Mouse (Mus musculus) limb, embryonic 14.5 days (tissue): Measurements from ENCODE around the gene Gm11639. TPM values are rescaled to one million over a fixed set of nuclear protein-coding genes. Genes with fewer than 3 reads are reported as not detected.
"Not testable (repeated sequence)": the region's sequence is repeated elsewhere in the genome, so short reads cannot be mapped to it uniquely, and the experiment has no call there.

Source experiments
- ATAC-seq: fragments of 200-750 bp; cut with Nextera tagmentation; 2 replicates; pipeline ENCODE4 v1.8.0; 2017; ENCODE audit warnings: low read depth, moderate number of reproducible peaks, moderate TSS enrichment; ENCODE audit not compliant: low FRiP score
- DNase-seq: peaks from one replicate; pipeline ENCODE4 v3.0.0-alpha.2; 2015; ENCODE audit warnings: low spot score
- H3K27ac ChIP-seq: fragments of 300-500 bp; sonication (generic); replicated peaks from 2 replicates; pipeline ENCODE4 v1.5.1; 2014; ENCODE audit warnings: low read depth, mild to moderate bottlenecking, low read length, moderate library complexity, mixed read lengths
- H3K27me3 ChIP-seq: fragments of 300-500 bp; sonication (generic); 2 replicates; pipeline ENCODE4 v1.6.1; 2014; ENCODE audit warnings: low read length, mixed read lengths; ENCODE audit not compliant: control insufficient read depth, insufficient read depth
- H3K36me3 ChIP-seq: fragments of 300-500 bp; sonication (generic); 2 replicates; pipeline ENCODE4 v1.6.1; 2014; ENCODE audit warnings: mild to moderate bottlenecking, low read length, moderate library complexity, mixed read lengths; ENCODE audit not compliant: control insufficient read depth, insufficient read depth
- H3K4me1 ChIP-seq: fragments of 300-500 bp; sonication (generic); 2 replicates; pipeline ENCODE4 v1.6.1; 2014; ENCODE audit warnings: antibody characterized with exemption, low read length, mixed read lengths; ENCODE audit not compliant: control insufficient read depth, insufficient read depth
- H3K4me2 ChIP-seq: fragments of 300-500 bp; sonication (generic); replicated peaks from 2 replicates; pipeline ENCODE4 v1.6.1; 2014; ENCODE audit warnings: low read depth, mild to moderate bottlenecking, low read length, moderate library complexity; ENCODE audit not compliant: severe bottlenecking
- H3K4me3 ChIP-seq: fragments of 300-500 bp; sonication (generic); replicated peaks from 2 replicates; pipeline ENCODE4 v1.5.1; 2014; ENCODE audit warnings: low read length
- H3K9ac ChIP-seq: fragments of 300-500 bp; sonication (generic); 2 replicates; pipeline ENCODE4 v1.6.1; 2014; ENCODE audit warnings: mild to moderate bottlenecking, low read depth, low read length, moderate library complexity; ENCODE audit not compliant: severe bottlenecking
- H3K9me3 ChIP-seq: fragments of 300-500 bp; sonication (generic); 2 replicates; pipeline ENCODE4 v1.6.1; 2016; ENCODE audit warnings: low read length; ENCODE audit not compliant: control insufficient read depth
- POLR2A ChIP-seq: fragments of 200-500 bp; IDR thresholded peaks from 2 replicates; pipeline ENCODE4 v1.8.0; 2012; ENCODE audit warnings: inconsistent platforms, mild to moderate bottlenecking, moderate library complexity, borderline replicate concordance; ENCODE audit not compliant: insufficient read depth, insufficient read length; ENCODE audit errors: extremely low read depth
- WGBS: fragments of 180-500 bp; shearing (Covaris S2); extraction: QIAGEN DNeasy Blood & Tissue Kit; methylation state at CpG from one replicate; pipeline ENCODE4 v1.1.7; 2014; 5-methylcytosine and 5-hydroxymethylcytosine counted together
- polyA plus RNA-seq, 2 experiments: library from polyadenylated mRNA; depleted of rRNA in 1 of 2; stranded (reverse) in 1 of 2; unstranded in 1 of 2; fragments of >200 nt; fragmentation: Nextera tagmentation in 1 of 2; extraction: Ambion mirVana in 1 of 2; gene quantifications; 2 replicates each; pipeline versions ENCODE4 v1.2.1 to v1.2.3; 2012 to 2014

The Gm11639 gene
- polyA plus RNA-seq, 2 experiments, result under 0.01 to 0.01 TPM

DNA sequence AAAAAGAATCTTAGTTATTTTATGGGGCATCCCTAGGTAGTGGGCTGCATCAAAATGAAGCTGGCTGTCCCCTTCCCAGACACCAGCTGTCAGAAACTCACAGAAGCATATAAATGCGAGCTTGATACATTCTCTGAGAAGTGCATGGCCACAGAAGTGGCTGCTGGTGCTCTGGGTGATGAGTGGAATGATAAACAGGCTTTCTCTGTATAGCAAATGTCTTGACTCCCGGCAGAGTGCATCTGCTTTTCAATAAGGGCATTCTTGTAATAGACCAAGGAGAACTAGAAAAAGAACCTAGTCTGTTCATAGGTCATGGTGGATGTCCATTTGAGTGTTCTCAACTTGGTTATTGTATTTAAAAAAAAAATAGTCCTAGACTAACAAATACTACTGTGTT is 345.6 kb downstream of the Gm11639 start:
- ATAC-seq (no peak), DNase-seq (no peak)
- no peak overlapping the region for H3K4me3 ChIP-seq
- H3K27ac ChIP-seq, result no peak overlapping the region
- H3K9me3 ChIP-seq, result no peaks in the 10 kb centered on the region
- 70% methylated on average over 2 of the region's 2 CpGs for WGBS
- H3K4me1 ChIP-seq, result no peaks in the 10 kb centered on the region
- H3K4me2 ChIP-seq, result no peak overlapping the region
- no peaks in the 10 kb centered on the region for H3K27me3 ChIP-seq
- no peaks in the 10 kb centered on the region for H3K36me3 ChIP-seq
- H3K9ac ChIP-seq, result no peak overlapping the region
- TF ChIP-seq POLR2A, result no peak

DNA sequence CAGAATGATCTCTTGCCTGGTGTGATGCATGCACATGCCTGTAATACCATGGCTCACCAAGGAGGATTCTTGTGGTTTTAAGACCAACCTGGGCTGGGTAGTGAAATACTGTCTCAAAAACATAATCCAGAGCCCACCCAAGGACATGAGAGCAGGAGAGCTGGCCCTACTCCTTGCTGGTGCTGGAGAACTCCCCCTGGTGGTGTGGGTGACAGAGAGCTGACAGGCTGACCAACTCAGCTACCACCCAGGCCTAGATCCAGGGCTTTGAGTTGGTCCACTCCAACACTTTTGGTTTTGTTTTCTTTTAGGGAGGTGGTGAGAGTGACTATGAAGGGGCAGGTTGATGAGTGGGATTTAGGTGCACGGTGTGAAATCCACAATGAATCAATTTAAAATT is 349.6 kb downstream of the Gm11639 start:
- WGBS, result 97% methylated on average over 1 of the region's 1 CpGs
- no peak overlapping the region for H3K4me2 ChIP-seq
- H3K4me3 ChIP-seq, result no peak overlapping the region
- no peak overlapping the region for H3K27ac ChIP-seq
- no peak for TF ChIP-seq POLR2A
- H3K36me3 ChIP-seq, result no peaks in the 10 kb centered on the region
- no peak overlapping the region for H3K9ac ChIP-seq
- DNase-seq, result no peak
- ATAC-seq, result no peak
- no peaks in the 10 kb centered on the region for H3K27me3 ChIP-seq
- H3K9me3 ChIP-seq, result no peaks in the 10 kb centered on the region
- no peaks in the 10 kb centered on the region for H3K4me1 ChIP-seq

DNA sequence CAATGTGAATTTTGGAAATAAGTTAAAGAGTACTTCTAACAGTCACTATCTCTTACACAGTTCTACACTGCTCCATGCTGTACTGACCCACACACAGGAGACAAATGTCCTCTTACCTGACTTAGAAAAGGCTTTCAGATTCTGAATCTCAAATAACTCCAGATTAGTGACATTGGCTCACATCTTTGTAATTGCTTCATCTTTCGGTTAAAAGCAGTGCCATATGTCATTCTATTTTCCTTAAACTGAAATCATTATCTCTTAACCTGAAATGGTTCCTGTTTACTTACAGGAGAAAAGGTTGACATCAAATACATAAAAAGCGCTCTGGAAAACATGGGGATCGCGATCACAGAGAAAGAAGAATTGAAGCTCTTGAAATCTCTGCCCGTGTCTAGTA is 377.8 kb downstream of the Gm11639 start, which contains the start of gene Efcab3:
Gene Efcab3 (plus strand): TSS at position 301 of the 400 bp plus-strand sequence.
- no peaks in the 10 kb centered on the region for H3K9me3 ChIP-seq
- 88% methylated on average over 5 of the region's 5 CpGs for WGBS

DNA sequence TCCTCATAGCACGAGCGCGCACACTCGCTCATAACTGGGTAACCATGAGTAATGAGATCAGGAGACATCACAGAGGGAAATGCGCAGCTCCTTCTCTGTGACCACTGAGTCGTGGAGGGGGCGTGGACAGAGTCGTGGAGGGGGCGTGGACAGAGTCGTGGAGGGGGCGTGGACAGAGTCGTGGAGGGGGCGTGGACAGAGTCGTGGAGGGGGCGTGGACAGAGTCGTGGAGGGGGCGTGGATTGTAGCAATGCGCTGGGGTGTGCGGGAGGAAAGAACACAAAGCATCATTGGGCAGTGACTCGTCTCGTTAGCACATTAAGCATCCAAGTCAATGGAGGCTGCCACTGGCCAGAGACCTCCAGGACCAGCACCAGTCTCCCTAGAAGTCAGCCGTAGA is 426.9 kb downstream of the Gm11639 start:
- H3K4me2 ChIP-seq, H3K27ac ChIP-seq, H3K9ac ChIP-seq, DNase-seq, H3K27me3 ChIP-seq, H3K36me3 ChIP-seq, H3K9me3 ChIP-seq, ATAC-seq, H3K4me3 ChIP-seq, H3K4me1 ChIP-seq: not testable (repeated sequence)
- 75% methylated on average over 22 of the region's 22 CpGs for WGBS

More for the DNA sequence above, 377.8 kb downstream of the Gm11639 start, which contains the start of gene Efcab3:
- Histone ChIP-seq H3K4me2 (no peak within 1 kb of the TSS), H3K27ac (no peak within 1 kb of the TSS), H3K27me3 (no peaks in the 10 kb centered on the region), H3K4me1 (no peaks in the 10 kb centered on the region), H3K9ac (no peak within 1 kb of the TSS), H3K36me3 (no peaks in the 10 kb centered on the region), H3K4me3 (no peak within 1 kb of the TSS)
- DNase-seq (no peak), ATAC-seq (no peak)
- TF ChIP-seq POLR2A, result no peak

DNA sequence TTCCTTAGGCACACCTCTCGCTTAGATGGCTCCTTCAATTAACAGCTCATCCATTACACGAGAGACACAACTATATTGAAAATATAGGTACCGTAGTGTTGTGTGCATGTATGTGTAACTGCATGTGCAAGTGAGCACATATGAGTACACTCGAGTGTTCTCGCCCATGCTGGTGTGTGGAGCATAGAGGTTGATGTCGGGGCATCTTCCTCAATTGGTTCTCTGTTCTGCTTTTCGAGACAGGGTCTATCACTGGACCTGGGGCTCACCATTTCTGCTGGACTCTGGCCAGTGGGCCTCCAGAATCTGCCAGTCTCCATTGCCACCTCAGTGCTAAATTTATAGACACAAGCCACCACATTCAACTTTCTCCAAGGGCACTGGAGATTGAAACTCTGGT is 432.3 kb downstream of the Gm11639 start:
- no peak overlapping the region for H3K9ac ChIP-seq
- H3K27me3 ChIP-seq, result no peaks in the 10 kb centered on the region
- H3K36me3 ChIP-seq, result no peaks in the 10 kb centered on the region
- WGBS, result 90% methylated on average over 7 of the region's 7 CpGs
- H3K4me3 ChIP-seq, result no peak overlapping the region
- H3K27ac ChIP-seq, result no peak overlapping the region
- TF ChIP-seq POLR2A, result no peak
- H3K4me2 ChIP-seq, result no peak overlapping the region
- H3K4me1 ChIP-seq, result no peaks in the 10 kb centered on the region
- ATAC-seq, result no peak
- no peaks in the 10 kb centered on the region for H3K9me3 ChIP-seq
- DNase-seq, result no peak

DNA sequence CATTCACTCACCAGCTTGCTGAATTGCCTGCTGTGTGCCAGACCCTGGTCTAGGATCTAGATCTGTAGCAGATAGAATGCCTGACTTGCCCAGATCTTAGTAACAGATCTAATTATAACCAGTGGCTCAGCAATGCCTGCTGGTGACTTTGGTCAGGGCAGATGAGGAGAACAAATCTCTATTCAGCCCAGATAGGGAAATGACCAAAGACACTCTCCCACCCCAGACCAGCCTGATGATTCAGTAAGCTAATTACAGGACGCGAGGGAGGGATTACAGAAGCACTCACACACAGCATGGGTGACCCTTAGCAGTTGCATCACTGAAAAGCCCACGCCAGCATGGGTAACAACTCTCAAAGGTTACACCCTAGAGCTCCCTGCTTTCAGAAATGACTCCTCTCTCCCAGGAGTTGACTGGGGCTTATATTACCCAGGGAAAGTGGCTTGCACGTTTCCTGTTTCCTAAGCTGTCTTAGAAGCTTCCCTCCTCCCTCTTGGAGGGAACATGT is 435.1 kb downstream of the Gm11639 start:
- Histone ChIP-seq H3K4me2 (no peak overlapping the region), H3K9ac (no peak overlapping the region), H3K9me3 (no peaks in the 10 kb centered on the region), H3K27me3 (no peaks in the 10 kb centered on the region), H3K4me1 (no peaks in the 10 kb centered on the region), H3K27ac (no peak overlapping the region), H3K36me3 (no peaks in the 10 kb centered on the region), H3K4me3 (no peak overlapping the region)
- TF ChIP-seq POLR2A, result no peak
- WGBS, result 35% methylated on average over 4 of the region's 4 CpGs
- DNase-seq (no peak), ATAC-seq (no peak)

DNA sequence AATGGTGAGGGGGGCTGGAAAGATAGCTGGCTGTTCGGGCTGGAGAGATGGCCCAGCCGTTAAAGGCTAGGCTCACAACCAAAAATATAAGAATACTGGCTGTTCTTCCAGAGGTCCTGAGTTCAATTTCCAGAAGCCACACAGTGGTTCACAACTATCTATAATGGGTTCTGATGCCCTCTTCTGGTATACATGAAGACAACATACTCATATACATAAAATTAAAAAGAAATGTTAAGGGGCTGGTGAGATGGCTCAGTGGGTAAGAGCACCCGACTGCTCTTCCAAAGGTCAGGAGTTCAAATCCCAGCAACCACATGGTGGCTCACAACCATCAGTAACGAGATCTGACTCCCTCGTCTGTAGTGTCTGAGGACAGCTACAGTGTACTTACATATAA is 436.3 kb downstream of the Gm11639 start:
- ATAC-seq, H3K36me3 ChIP-seq, H3K9ac ChIP-seq, H3K4me1 ChIP-seq, H3K4me3 ChIP-seq, H3K27me3 ChIP-seq, H3K9me3 ChIP-seq, H3K4me2 ChIP-seq, DNase-seq, H3K27ac ChIP-seq: not testable (repeated sequence)
- 65% methylated on average over 5 of the region's 5 CpGs for WGBS
